Mouse (Mus musculus): ENCODE measurements around the gene Trp73. TPM values are rescaled to one million over a fixed set of nuclear protein-coding genes. Genes with fewer than 3 reads are reported as not detected.

The Trp73 gene
- not detected for polyA plus RNA-seq (2017; shearing (Covaris generic))

- no peak for ATAC-seq
Observed at GRCm38 (mm10) chr4:154140182-154140212, at the start of gene Trp73. Gene Trp73 (minus strand): TSS chr4:154140208.

GRCm38 (mm10) chr4:154188948-154189347 is 48.9 kb upstream of the Trp73 start:
- no peak for ATAC-seq

- no peak for ATAC-seq
Observed at GRCm38 (mm10) chr4:154186002-154186537, 46.1 kb upstream of the Trp73 start.

- ATAC-seq, result no peak
Observed at GRCm38 (mm10) chr4:154185001-154185400, 45.0 kb upstream of the Trp73 start.

- ATAC-seq, result no peak
Observed at GRCm38 (mm10) chr4:154183566-154183965, 43.6 kb upstream of the Trp73 start.

- no peak for ATAC-seq
Observed at GRCm38 (mm10) chr4:154181001-154181400, 41.0 kb upstream of the Trp73 start.

GRCm38 (mm10) chr4:154177257-154177656 is 37.2 kb upstream of the Trp73 start:
- no peak for ATAC-seq

GRCm38 (mm10) chr4:154171931-154172604 is 32.1 kb upstream of the Trp73 start:
- no peak for ATAC-seq

GRCm38 (mm10) chr4:154171151-154171930 is 31.3 kb upstream of the Trp73 start:
- no peak for ATAC-seq

- ATAC-seq, result no peak
Observed at GRCm38 (mm10) chr4:154170506-154171150, 30.6 kb upstream of the Trp73 start, which contains the start of gene Megf6. Gene Megf6 (plus strand): TSS chr4:154170730.

GRCm38 (mm10) chr4:154170021-154170420 is 30.0 kb upstream of the Trp73 start:
- no peak for ATAC-seq

GRCm38 (mm10) chr4:154167053-154167452 is 27.0 kb upstream of the Trp73 start:
- no peak for ATAC-seq

- no peak for ATAC-seq
Observed at GRCm38 (mm10) chr4:154163296-154163695, 23.3 kb upstream of the Trp73 start.

GRCm38 (mm10) chr4:154160538-154161390 is 20.8 kb upstream of the Trp73 start, which contains the start of gene Tprgl:
Gene Tprgl (minus strand): TSS chr4:154160666.
- peak; percentile 94 for ATAC-seq

GRCm38 (mm10) chr4:154159961-154160537 is 20.0 kb upstream of the Trp73 start:
- ATAC-seq, result peak; percentile 3

GRCm38 (mm10) chr4:154159002-154159401 is 19.0 kb upstream of the Trp73 start:
- peak; percentile 43 for ATAC-seq

GRCm38 (mm10) chr4:154157970-154158662 is 18.1 kb upstream of the Trp73 start:
- ATAC-seq, result no peak

GRCm38 (mm10) chr4:154156050-154156449 is 16.0 kb upstream of the Trp73 start:
- no peak for ATAC-seq

- ATAC-seq, result no peak
Observed at GRCm38 (mm10) chr4:154154104-154154503, 14.1 kb upstream of the Trp73 start.

- no peak for ATAC-seq
Observed at GRCm38 (mm10) chr4:154146342-154146741, 6.3 kb upstream of the Trp73 start.

- ATAC-seq, result no peak
Observed at GRCm38 (mm10) chr4:154144712-154145111, 4.7 kb upstream of the Trp73 start.

Data from activated CD4-positive, CD25-positive, alpha-beta regulatory T cell, adult 4 months (primary cell).